Mouse (Mus musculus): ENCODE results near the gene Rptn. TPM values are rescaled to one million over a fixed set of nuclear protein-coding genes. Genes with fewer than 3 reads are reported as not detected.
"Not testable (repeated sequence)": the region's sequence is repeated elsewhere in the genome, so short reads cannot be mapped to it uniquely, and the experiment has no call there.

The Rptn gene
- polyA plus RNA-seq, 2 experiments, result not detected

GRCm38 (mm10) chr3:93444343-93445164 is 51.1 kb downstream of the Rptn start:
- peak overlapping the region; percentile 57 for H3K4me3 ChIP-seq (replicated peaks; ENCODE audit: low read length)
- no peaks in the 10 kb centered on the region for H3K9me3 ChIP-seq (ENCODE audit: control insufficient read depth, low read length)
- H3K4me1 ChIP-seq (ENCODE audit: control insufficient read depth, insufficient read depth, low read length), result 0 out of 2 replicates have a peak, but pooled peaks cover 4% of the 10 kb centered on the region
- under 1% methylated on average over 55 of the region's 56 CpGs for WGBS
- DNase-seq (ENCODE audit: low spot score) (peak; percentile 70), ATAC-seq (ENCODE audit: low FRiP score, low read depth) (peak; percentile 76)
- TF ChIP-seq POLR2A (IDR thresholded peaks at IDR 0.05; ENCODE audit: borderline replicate concordance, extremely low read depth, insufficient read depth, insufficient read length), result no peak
- H3K27me3 ChIP-seq (ENCODE audit: control insufficient read depth, insufficient read depth, low read length), result peaks cover 48% of the 10 kb centered on the region
- no peak overlapping the region for H3K27ac ChIP-seq (replicated peaks; ENCODE audit: low read depth, low read length)
- H3K36me3 ChIP-seq (ENCODE audit: control insufficient read depth, insufficient read depth, low read length), result no peaks in the 10 kb centered on the region
- peak overlapping the region; percentile 92 for H3K4me2 ChIP-seq (replicated peaks; ENCODE audit: low read depth, low read length, severe bottlenecking)
- peak overlapping the region; percentile 50 for H3K9ac ChIP-seq (ENCODE audit: low read depth, low read length, severe bottlenecking)

DNA sequence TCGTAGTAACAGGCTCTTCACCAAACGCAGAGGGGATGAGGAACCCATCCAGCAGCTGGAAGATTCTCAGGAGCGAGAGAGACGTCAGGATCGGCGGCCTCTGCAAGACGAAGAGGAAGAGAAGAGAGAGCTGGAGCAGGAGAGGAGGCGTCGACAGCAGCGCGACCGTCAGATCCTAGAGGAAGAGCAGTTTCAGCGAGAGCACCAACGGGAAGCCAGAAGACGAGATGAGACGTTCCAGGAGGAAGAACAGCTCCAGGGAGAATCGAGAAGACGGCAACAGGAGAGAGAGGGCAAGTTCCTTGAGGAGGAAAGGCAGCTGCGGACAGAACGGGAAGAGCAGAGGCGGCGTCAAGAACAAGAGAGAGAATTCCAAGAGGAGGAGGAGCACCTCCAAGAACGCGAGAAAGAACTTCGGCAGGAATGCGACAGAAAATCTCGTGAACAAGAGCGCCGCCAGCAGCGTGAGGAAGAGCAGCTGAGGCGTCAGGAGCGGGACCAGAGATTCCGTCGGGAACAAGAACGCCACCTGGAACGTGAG is 51.7 kb downstream of the Rptn start:
- Histone ChIP-seq H3K27me3 (ENCODE audit: control insufficient read depth, insufficient read depth, low read length) (peaks cover 48% of the 10 kb centered on the region), H3K9ac (ENCODE audit: low read depth, low read length, severe bottlenecking) (0 out of 2 replicates have a peak overlapping the region, but pooled peaks have one; percentile 50), H3K9me3 (ENCODE audit: control insufficient read depth, low read length) (no peaks in the 10 kb centered on the region), H3K27ac (replicated peaks; ENCODE audit: low read depth, low read length) (no peak overlapping the region), H3K4me2 (replicated peaks; ENCODE audit: low read depth, low read length, severe bottlenecking) (peak overlapping the region; percentile 92), H3K4me1 (ENCODE audit: control insufficient read depth, insufficient read depth, low read length) (0 out of 2 replicates have a peak, but pooled peaks cover 4% of the 10 kb centered on the region), H3K4me3 (replicated peaks; ENCODE audit: low read length) (peak overlapping the region; percentile 57), H3K36me3 (ENCODE audit: control insufficient read depth, insufficient read depth, low read length) (no peaks in the 10 kb centered on the region)
- under 1% methylated on average over 36 of the region's 36 CpGs for WGBS
- DNase-seq (ENCODE audit: low spot score), result no peak
- no peak for ATAC-seq (ENCODE audit: low FRiP score, low read depth)
- TF ChIP-seq POLR2A (IDR thresholded peaks at IDR 0.05; ENCODE audit: borderline replicate concordance, extremely low read depth, insufficient read depth, insufficient read length), result no peak

DNA sequence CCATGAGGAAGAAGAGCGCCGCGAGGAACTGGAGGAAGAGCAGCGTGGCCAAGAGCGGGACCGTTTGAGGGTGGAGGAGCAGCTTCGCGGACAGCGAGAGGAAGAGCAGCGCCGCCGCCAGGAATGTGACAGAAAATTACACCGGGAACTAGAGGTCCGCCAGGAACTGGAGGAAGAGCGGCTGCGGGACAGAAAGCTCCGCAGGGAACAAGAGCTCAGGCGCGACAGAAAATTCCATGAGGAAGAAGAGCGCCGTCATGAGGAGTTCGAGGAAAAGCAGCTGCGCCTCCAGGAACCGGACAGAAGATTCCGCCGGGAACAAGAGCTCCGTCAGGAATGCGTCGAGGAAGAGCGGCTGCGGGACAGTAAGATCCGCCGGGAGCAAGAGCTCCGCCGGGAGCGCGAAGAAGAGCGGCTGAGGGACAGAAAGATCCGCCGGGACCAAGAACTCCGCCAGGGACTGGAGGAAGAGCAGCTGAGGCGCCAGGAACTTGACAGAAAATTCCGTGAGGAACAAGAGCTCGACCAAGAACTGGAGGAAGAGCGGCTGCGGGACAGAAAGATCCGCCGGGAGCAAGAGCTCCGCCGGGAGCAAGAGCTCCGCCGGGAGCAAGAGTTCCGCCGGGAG is 52.7 kb downstream of the Rptn start:
- ATAC-seq (ENCODE audit: low FRiP score, low read depth) (no peak), DNase-seq (ENCODE audit: low spot score) (no peak)
- Histone ChIP-seq H3K4me2 (replicated peaks; ENCODE audit: low read depth, low read length, severe bottlenecking) (peak overlapping the region; percentile 92), H3K27ac (replicated peaks; ENCODE audit: low read depth, low read length) (no peak overlapping the region), H3K9me3 (ENCODE audit: control insufficient read depth, low read length) (no peaks in the 10 kb centered on the region), H3K27me3 (ENCODE audit: control insufficient read depth, insufficient read depth, low read length) (peaks cover 43% of the 10 kb centered on the region), H3K36me3 (ENCODE audit: control insufficient read depth, insufficient read depth, low read length) (no peaks in the 10 kb centered on the region), H3K4me3 (replicated peaks; ENCODE audit: low read length) (peak overlapping the region; percentile 57), H3K9ac (ENCODE audit: low read depth, low read length, severe bottlenecking) (0 out of 2 replicates have a peak overlapping the region, but pooled peaks have one; percentile 44), H3K4me1 (ENCODE audit: control insufficient read depth, insufficient read depth, low read length) (0 out of 2 replicates have a peak, but pooled peaks cover 4% of the 10 kb centered on the region)
- 3% methylated on average over 54 of the region's 54 CpGs for WGBS
- no peak for TF ChIP-seq POLR2A (IDR thresholded peaks at IDR 0.05; ENCODE audit: borderline replicate concordance, extremely low read depth, insufficient read depth, insufficient read length)

- H3K27ac ChIP-seq (replicated peaks; ENCODE audit: low read depth, low read length); H3K4me1 ChIP-seq (ENCODE audit: control insufficient read depth, insufficient read depth, low read length); DNase-seq (ENCODE audit: low spot score); ATAC-seq (ENCODE audit: low FRiP score, low read depth); H3K9me3 ChIP-seq (ENCODE audit: control insufficient read depth, low read length); H3K36me3 ChIP-seq (ENCODE audit: control insufficient read depth, insufficient read depth, low read length): not testable (repeated sequence)
- peak overlapping the region; percentile 57 for H3K4me3 ChIP-seq (replicated peaks; ENCODE audit: low read length)
- peak overlapping the region; percentile 92 for H3K4me2 ChIP-seq (replicated peaks; ENCODE audit: low read depth, low read length, severe bottlenecking)
- under 1% methylated on average over 32 of the region's 32 CpGs for WGBS
- H3K9ac ChIP-seq (ENCODE audit: low read depth, low read length, severe bottlenecking), result peak overlapping the region; percentile 44; the same call in 1 of the 2 replicates
- peaks cover 38% of the 10 kb centered on the region for H3K27me3 ChIP-seq (ENCODE audit: control insufficient read depth, insufficient read depth, low read length)
Measured at GRCm38 (mm10) chr3:93446756-93447137, 53.2 kb downstream of the Rptn start.

DNA sequence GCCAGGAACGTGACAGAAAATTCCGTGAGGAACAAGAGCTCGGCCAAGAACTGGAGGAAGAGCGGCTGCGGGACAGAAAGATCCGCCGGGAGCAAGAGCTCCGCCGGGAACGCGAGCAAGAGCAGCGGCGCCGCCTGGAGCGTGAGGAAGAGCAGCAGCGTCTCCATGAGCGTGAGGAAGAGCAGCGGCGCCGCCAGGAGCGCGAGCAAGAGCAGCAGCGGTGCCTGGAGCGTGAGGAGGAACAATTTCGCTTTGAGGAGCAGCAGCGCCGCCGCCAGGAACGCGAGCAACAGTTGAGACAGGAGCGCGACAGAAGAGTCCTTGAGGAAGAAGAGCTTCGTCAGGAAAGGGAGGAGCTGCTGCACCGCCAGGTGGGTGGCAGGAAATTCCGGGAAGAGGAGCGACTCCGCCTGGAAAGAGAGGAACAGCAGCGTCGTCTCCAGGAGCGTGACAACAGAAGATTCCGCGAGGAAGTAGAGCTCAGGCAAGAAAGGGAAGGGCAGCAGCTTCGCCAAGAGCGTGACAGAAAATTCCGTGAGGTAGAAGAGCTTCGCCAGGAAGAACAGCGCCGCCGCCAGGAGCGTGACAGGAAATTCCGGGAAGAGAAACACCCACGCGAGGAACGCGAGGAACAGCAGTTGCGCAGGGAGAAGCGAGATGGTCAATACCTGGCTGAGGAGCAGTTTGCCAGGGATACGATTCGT is 53.8 kb downstream of the Rptn start:
- Histone ChIP-seq H3K36me3 (ENCODE audit: control insufficient read depth, insufficient read depth, low read length) (no peaks in the 10 kb centered on the region), H3K4me2 (replicated peaks; ENCODE audit: low read depth, low read length, severe bottlenecking) (peak overlapping the region; percentile 92), H3K9ac (ENCODE audit: low read depth, low read length, severe bottlenecking) (peak overlapping the region; percentile 44), H3K9me3 (ENCODE audit: control insufficient read depth, low read length) (no peaks in the 10 kb centered on the region), H3K4me1 (ENCODE audit: control insufficient read depth, insufficient read depth, low read length) (0 out of 2 replicates have a peak, but pooled peaks cover 4% of the 10 kb centered on the region), H3K27ac (replicated peaks; ENCODE audit: low read depth, low read length) (no peak overlapping the region), H3K4me3 (replicated peaks; ENCODE audit: low read length) (peak overlapping the region; percentile 57), H3K27me3 (ENCODE audit: control insufficient read depth, insufficient read depth, low read length) (peaks cover 34% of the 10 kb centered on the region)
- peak; percentile 51 for DNase-seq (ENCODE audit: low spot score)
- WGBS, result under 1% methylated on average over 59 of the region's 59 CpGs
- TF ChIP-seq POLR2A (IDR thresholded peaks at IDR 0.05; ENCODE audit: borderline replicate concordance, extremely low read depth, insufficient read depth, insufficient read length), result no peak
- peak; percentile 27; the same call in 1 of the 2 replicates for ATAC-seq (ENCODE audit: low FRiP score, low read depth)

Small RNA genes within 50 kb of the gene (microRNA-seq; reads per million reads assigned to microRNA genes)
- gene Gm22752 (not detected), gene Gm44353 (not detected)

Other genes starting within 250 kb of the Rptn start
- gene Crnn, start 248.9 kb upstream of the Rptn start, polyA plus RNA-seq (2012; rRNA removed), result 0.14 and 0.55 TPM in 2 replicates
- gene Crnn, start 248.9 kb upstream of the Rptn start, polyA plus RNA-seq (2014; fragmentation: Nextera tagmentation; extraction: Ambion mirVana), result 0.19 and 0.51 TPM in 2 replicates
- gene Flg2, start 196.4 kb upstream of the Rptn start, polyA plus RNA-seq (2012; rRNA removed), result 0.01 TPM in 1 of 2 replicates, not detected in the other
- 0.01 and 0.03 TPM in 2 replicates for gene Flg2, start 196.4 kb upstream of the Rptn start, polyA plus RNA-seq (2014; fragmentation: Nextera tagmentation; extraction: Ambion mirVana)
- not detected in 2 replicates for gene Flg, start 120.2 kb upstream of the Rptn start, polyA plus RNA-seq (2012; rRNA removed)
- 0.48 TPM in 1 of 2 replicates, not detected in the other for gene Flg, start 120.2 kb upstream of the Rptn start, polyA plus RNA-seq (2014; fragmentation: Nextera tagmentation; extraction: Ambion mirVana)
- gene Hrnr, start 74.0 kb upstream of the Rptn start, polyA plus RNA-seq (2012; rRNA removed), result 0.14 and 0.23 TPM in 2 replicates
- 0.55 and 1.4 TPM in 2 replicates for gene Hrnr, start 74.0 kb upstream of the Rptn start, polyA plus RNA-seq (2014; fragmentation: Nextera tagmentation; extraction: Ambion mirVana)
- 0.54 and 1.3 TPM in 2 replicates for gene Tchh, start 48.6 kb downstream of the Rptn start, polyA plus RNA-seq (2012; rRNA removed)
- 2.5 and 2.6 TPM in 2 replicates for gene Tchh, start 48.6 kb downstream of the Rptn start, polyA plus RNA-seq (2014; fragmentation: Nextera tagmentation; extraction: Ambion mirVana)
- not detected in 2 replicates for gene Tchhl1, start 75.1 kb downstream of the Rptn start, polyA plus RNA-seq (2012; rRNA removed)
- gene Tchhl1, start 75.1 kb downstream of the Rptn start, polyA plus RNA-seq (2014; fragmentation: Nextera tagmentation; extraction: Ambion mirVana), result not detected in 2 replicates
- 477 and 638 TPM in 2 replicates for gene S100a11, start 126.8 kb downstream of the Rptn start, polyA plus RNA-seq (2012; rRNA removed)
- 1,786 and 1,916 TPM in 2 replicates for gene S100a11, start 126.8 kb downstream of the Rptn start, polyA plus RNA-seq (2014; fragmentation: Nextera tagmentation; extraction: Ambion mirVana)
- 208 and 328 TPM in 2 replicates for gene S100a10, start 161.4 kb downstream of the Rptn start, polyA plus RNA-seq (2012; rRNA removed)
- 625 and 691 TPM in 2 replicates for gene S100a10, start 161.4 kb downstream of the Rptn start, polyA plus RNA-seq (2014; fragmentation: Nextera tagmentation; extraction: Ambion mirVana)

Data from limb, embryonic 14.5 days (tissue).